Mouse (Mus musculus) ES-Bruce4 (cell line): Measurements from ENCODE around the gene Ccdc61. TPM values are rescaled to one million over a fixed set of nuclear protein-coding genes. Genes with fewer than 3 reads are reported as not detected.
A peak's percentile ranks its signal among the peaks of the same experiment; 100 is the strongest.

Experiments used
- H3K27ac ChIP-seq: 2 replicates; pipeline ENCODE4 v1.5.1; 2012; ENCODE audit warnings: low read length, inconsistent platforms; ENCODE audit not compliant: insufficient read depth
- H3K27me3 ChIP-seq: 2 replicates; pipeline ENCODE4 v1.6.1; 2012; ENCODE audit warnings: mild to moderate bottlenecking, low read length, inconsistent platforms; ENCODE audit not compliant: control insufficient read depth, poor library complexity, insufficient read depth, severe bottlenecking
- H3K36me3 ChIP-seq: 2 replicates; pipeline ENCODE4 v1.6.1; 2012; ENCODE audit warnings: inconsistent platforms, mild to moderate bottlenecking, low read length, moderate library complexity; ENCODE audit not compliant: control insufficient read depth, poor library complexity, insufficient read depth, severe bottlenecking
- H3K4me1 ChIP-seq: one replicate; pipeline ENCODE4 v1.8.1; 2011; ENCODE audit warnings: low read length; ENCODE audit not compliant: control insufficient read depth, insufficient read depth
- H3K4me3 ChIP-seq: 2 replicates; pipeline ENCODE4 v1.5.1; 2011; ENCODE audit warnings: low read depth, mild to moderate bottlenecking, low read length
- H3K9ac ChIP-seq: 2 replicates; pipeline ENCODE4 v1.6.1; 2012; ENCODE audit warnings: low read depth, mild to moderate bottlenecking, inconsistent platforms; ENCODE audit not compliant: poor library complexity, severe bottlenecking
- H3K9me3 ChIP-seq: replicated peaks from 2 replicates; pipeline ENCODE4 v1.6.1; 2012; ENCODE audit warnings: mild to moderate bottlenecking, low read length, inconsistent platforms; ENCODE audit not compliant: control insufficient read depth, poor library complexity, insufficient read depth, severe bottlenecking
- CTCF ChIP-seq: IDR thresholded peaks from one replicate; pipeline ENCODE4 v1.8.1; 2011; ENCODE audit warnings: low read depth, low read length
- EP300 ChIP-seq: IDR thresholded peaks from 2 replicates; pipeline ENCODE4 v1.6.1; 2011; ENCODE audit warnings: low read depth, low read length; ENCODE audit not compliant: insufficient read depth
- POLR2A ChIP-seq: IDR thresholded peaks from one replicate; pipeline ENCODE4 v1.8.1; 2011; ENCODE audit warnings: low read length; ENCODE audit not compliant: insufficient read depth
- polyA plus RNA-seq: library from polyadenylated mRNA; stranded (reverse); fragments of >200 nt; gene quantifications from 2 replicates; pipeline ENCODE4 v1.2.4, GENCODE M21; 2011; ENCODE audit warnings: low read depth; ENCODE audit not compliant: missing spikeins, insufficient read depth, insufficient read length

The Ccdc61 gene
- polyA plus RNA-seq, 1 experiment: 39.9 TPM

- Histone ChIP-seq H3K9ac (no peak overlapping the region), H3K36me3 (no peaks in the 10 kb centered on the region), H3K27me3 (no peaks in the 10 kb centered on the region), H3K9me3 (no peaks in the 10 kb centered on the region), H3K4me1 (peaks cover 2% of the 10 kb centered on the region), H3K27ac (no peak overlapping the region), H3K4me3 (no peak overlapping the region)
- TF ChIP-seq EP300: no peak
- peak; percentile 19 for TF ChIP-seq CTCF
These were observed 7.7 kb downstream of the Ccdc61 start for GRCm38 (mm10) chr7:18902486-18902885.

- H3K9me3 ChIP-seq: no peaks in the 10 kb centered on the region
These were observed 9.7 kb downstream of the Ccdc61 start for GRCm38 (mm10) chr7:18900513-18900912.

GRCm38 (mm10) chr7:18896536-18896935 lies 13.7 kb downstream of the Ccdc61 start:
- Histone ChIP-seq H3K4me3 (no peak overlapping the region), H3K9ac (no peak overlapping the region), H3K27ac (no peak overlapping the region), H3K4me1 (no peaks in the 10 kb centered on the region), H3K9me3 (no peaks in the 10 kb centered on the region), H3K36me3 (no peaks in the 10 kb centered on the region), H3K27me3 (no peaks in the 10 kb centered on the region)
- TF ChIP-seq EP300 (no peak), POLR2A (no peak), CTCF (peak; percentile 54)

More at GRCm38 (mm10) chr7:18900513-18900912, 9.7 kb downstream of the Ccdc61 start:
- H3K27me3 ChIP-seq: no peaks in the 10 kb centered on the region
- H3K4me1 ChIP-seq: peaks cover 2% of the 10 kb centered on the region
- no peak overlapping the region for H3K27ac ChIP-seq
- H3K36me3 ChIP-seq: no peaks in the 10 kb centered on the region
- TF ChIP-seq POLR2A (no peak), CTCF (no peak), EP300 (no peak)
- H3K9ac ChIP-seq: no peak overlapping the region
- no peak overlapping the region for H3K4me3 ChIP-seq

- Histone ChIP-seq H3K4me3 (peak overlapping the region; percentile 20), H3K4me1 (no peaks in the 10 kb centered on the region), H3K36me3 (no peaks in the 10 kb centered on the region; the same call in 1 of the 2 replicates), H3K27me3 (no peaks in the 10 kb centered on the region), H3K9me3 (no peaks in the 10 kb centered on the region), H3K27ac (no peak overlapping the region), H3K9ac (peak overlapping the region; percentile 26)
- TF ChIP-seq POLR2A: no peak
These were observed 16.4 kb downstream of the Ccdc61 start for GRCm38 (mm10) chr7:18893651-18894430.

- H3K36me3 ChIP-seq: no peaks in the 10 kb centered on the region; the same call in 1 of the 2 replicates
- no peaks in the 10 kb centered on the region for H3K4me1 ChIP-seq
- no peak overlapping the region for H3K27ac ChIP-seq
- H3K4me3 ChIP-seq: peak overlapping the region; percentile 7; the same call in 1 of the 2 replicates
- no peak overlapping the region for H3K9ac ChIP-seq
- H3K9me3 ChIP-seq: no peaks in the 10 kb centered on the region
- no peaks in the 10 kb centered on the region for H3K27me3 ChIP-seq
- TF ChIP-seq POLR2A (no peak), CTCF (no peak), EP300 (no peak)
These were observed 17.2 kb downstream of the Ccdc61 start for GRCm38 (mm10) chr7:18893009-18893408.

- 0 out of 2 replicates have a peak overlapping the region, but pooled peaks have one; percentile 8 for H3K9ac ChIP-seq
- H3K27ac ChIP-seq: no peak overlapping the region
- H3K36me3 ChIP-seq: no peaks in the 10 kb centered on the region; the same call in 1 of the 2 replicates
- H3K9me3 ChIP-seq: no peaks in the 10 kb centered on the region
- H3K4me1 ChIP-seq: peaks cover 4% of the 10 kb centered on the region
- no peaks in the 10 kb centered on the region for H3K27me3 ChIP-seq
- TF ChIP-seq POLR2A: no peak
- TF ChIP-seq EP300: 0 out of 2 replicates have a peak, but pooled peaks have one; percentile 14
- TF ChIP-seq CTCF: peak; percentile 88
- peak overlapping the region; percentile 58 for H3K4me3 ChIP-seq
These were observed 18.2 kb downstream of the Ccdc61 start for GRCm38 (mm10) chr7:18891872-18892599.
